Comparison of ENCODE assay signal across 8 mouse cellular contexts in genomic region chr11:60953803-60954202, GRCm38 (mm10). TPM values are rescaled to one million over a fixed set of nuclear protein-coding genes. Genes with fewer than 3 reads are reported as not detected.
DNase-seq lines count a peak whose midpoint lies in the region; ATAC-seq and TF ChIP-seq lines count a peak whose summit lies in the region.

No protein-coding gene starts in this region.

- H3K4me2 ChIP-seq in lung, embryonic 14.5 days = no peak overlapping the region

- TF ChIP-seq POLR2A in thymus, adult 2 months (IDR thresholded peaks at IDR 0.05; ENCODE audit: control insufficient read depth, extremely low read depth, insufficient read depth, low read length, poor library complexity) = no peak

- H3K27ac ChIP-seq in ES-E14 (ENCODE audit: insufficient read depth, low read depth, low read length, poor library complexity, severe bottlenecking) = no peak overlapping the region
- 0 out of 2 replicates have a peak overlapping the region, but pooled peaks have one; percentile 10 for H3K27ac ChIP-seq in lung, embryonic 14.5 days (ENCODE audit: low read depth)
- no peak overlapping the region for H3K27ac ChIP-seq in thymus, adult 2 months (ENCODE audit: control insufficient read depth, insufficient read depth, low read length)

- no peak overlapping the region for H3K4me3 ChIP-seq in ES-E14 (ENCODE audit: insufficient read depth in 1 of 2, low read depth in 1 of 2, low read length in 2 of 2, poor library complexity in 1 of 2, severe bottlenecking in 1 of 2)
- no peak overlapping the region for H3K4me3 ChIP-seq in lung, embryonic 14.5 days (ENCODE audit: low read depth, low read length)
- no peak overlapping the region for H3K4me3 ChIP-seq in thymus, adult 2 months (ENCODE audit: control insufficient read depth, insufficient read depth, low read length)

- H3K36me3 ChIP-seq in ES-E14 (ENCODE audit: control insufficient read depth, insufficient read depth, low read length, poor library complexity, severe bottlenecking) = peaks cover 22% of the 10 kb centered on the region
- peaks cover 26% of the 10 kb centered on the region for H3K36me3 ChIP-seq in lung, embryonic 14.5 days (ENCODE audit: insufficient read depth)
- H3K36me3 ChIP-seq in thymus, adult 2 months (ENCODE audit: control insufficient read depth, insufficient read depth, low read length) = 0 out of 2 replicates have a peak, but pooled peaks cover 5% of the 10 kb centered on the region

- peak; percentile 95 for ATAC-seq in frontal cortex, adult (ENCODE audit: low TSS enrichment)
- peak; percentile 77 to 93 for ATAC-seq in hematopoietic stem cell, adult 5-6 weeks (replicated peaks in 1 of 2; ENCODE audit: insufficient read depth in 1 of 2, low FRiP score in 2 of 2, low TSS enrichment in 1 of 2, low read depth in 1 of 2, poor library complexity in 2 of 2, severe bottlenecking in 2 of 2)
- peak; percentile 97 for ATAC-seq in lung, embryonic 14.5 days (ENCODE audit: insufficient read depth)

- H3K27me3 ChIP-seq in lung, embryonic 14.5 days (ENCODE audit: insufficient read depth, low read length) = no peaks in the 10 kb centered on the region
- no peaks in the 10 kb centered on the region for H3K27me3 ChIP-seq in thymus, adult 2 months (ENCODE audit: control insufficient read depth, insufficient read depth, low read length)

- in situ Hi-C loops in ES-E14 (cut with MboI; ENCODE audit: low sequenced_read_pairs in 2 of 2, unreplicated experiment in 2 of 2) = no loop called here

- 6% methylated on average over 15 of the region's 15 CpGs for WGBS in lung, embryonic 14.5 days
- WGBS in thymus, adult 2 months = 20% methylated on average over 15 of the region's 15 CpGs

- DNase-seq in ES-E14 (ENCODE audit: low read depth, low spot score) = peak; percentile 92
- peak; percentile 95 for DNase-seq in cerebellum, adult 9-10 months
- peak; percentile 70 for DNase-seq in layer of hippocampus, adult 9-10 months (ENCODE audit: low spot score)
- DNase-seq in lung, embryonic 14.5 days = peak; percentile 99
- peak; percentile 58 for DNase-seq in ovary, postnatal 10 days (ENCODE audit: low spot score)
- DNase-seq in thymus, adult 2 months = peak; percentile 70

- H3K9me3 ChIP-seq in ES-E14 (ENCODE audit: control insufficient read depth, insufficient read depth, low read depth, low read length) = no peaks in the 10 kb centered on the region
- no peaks in the 10 kb centered on the region for H3K9me3 ChIP-seq in lung, embryonic 14.5 days (ENCODE audit: low read depth, low read length)

- H3K4me1 ChIP-seq in ES-E14 (ENCODE audit: control insufficient read depth in 2 of 2, insufficient read depth in 2 of 2, low read length in 2 of 2, poor library complexity in 1 of 2) = peaks cover 0 to 4% of the 10 kb centered on the region in 2 experiments; a peak in 1 of 4 replicates
- H3K4me1 ChIP-seq in lung, embryonic 14.5 days (ENCODE audit: insufficient read depth) = no peaks in the 10 kb centered on the region
- no peaks in the 10 kb centered on the region for H3K4me1 ChIP-seq in thymus, adult 2 months (replicated peaks; ENCODE audit: control insufficient read depth, insufficient read depth, low read length)

- TF ChIP-seq CTCF in lung, embryonic 14.5 days (IDR thresholded peaks at IDR 0.05; ENCODE audit: low read depth) = peak; percentile 91
- 0 out of 2 replicates have a peak, but pooled peaks have one; percentile 52 for TF ChIP-seq CTCF in thymus, adult 2 months (IDR thresholded peaks at IDR 0.05; ENCODE audit: borderline replicate concordance, control insufficient read depth, extremely low read depth, insufficient read depth, low read length, poor library complexity)

- H3K9ac ChIP-seq in ES-E14 (ENCODE audit: insufficient read depth, low read depth, low read length, poor library complexity, severe bottlenecking) = no peak overlapping the region
- no peak overlapping the region for H3K9ac ChIP-seq in lung, embryonic 14.5 days

TF ChIP-seq in ES-E14, 5 proteins besides CTCF, POLR2A, EP300 and RAD21:
- TF ChIP-seq MAFK (IDR thresholded peaks at IDR 0.05; ENCODE audit: insufficient read depth, low read depth, low read length) (no peak), ZC3H11A (IDR thresholded peaks at IDR 0.05; ENCODE audit: borderline replicate concordance, low read depth, low read length) (peak; percentile 75), CHD2 (IDR thresholded peaks at IDR 0.05; ENCODE audit: low read depth, low read length) (no peak)

RNA-seq across cellular contexts. Expression of gene Map2k3, which starts 22.0 kb away (rescaled TPM):
- total RNA-seq in ES-E14 (2012; rRNA removed) = 26.9 and 30.3 TPM in 2 replicates
- total RNA-seq in hematopoietic stem cell, adult 5-6 weeks (2017) = 20.5 and 23.0 TPM in 2 replicates
- 100.0 and 102 TPM in 2 replicates for polyA plus RNA-seq in lung, embryonic 14.5 days (2014; fragmentation: Nextera tagmentation; extraction: Ambion mirVana)
- 30.9 and 33.1 TPM in 2 replicates for polyA plus RNA-seq in thymus, adult 2 months (2012; rRNA removed)

RNA-seq across cellular contexts. Expression of gene Natd1, which starts 39.3 kb away (rescaled TPM):
- total RNA-seq in ES-E14 (2012; rRNA removed) = 11.0 and 14.6 TPM in 2 replicates
- 1.8 and 2.1 TPM in 2 replicates for total RNA-seq in hematopoietic stem cell, adult 5-6 weeks (2017)
- 19.1 and 24.5 TPM in 2 replicates for polyA plus RNA-seq in lung, embryonic 14.5 days (2014; fragmentation: Nextera tagmentation; extraction: Ambion mirVana)
- polyA plus RNA-seq in thymus, adult 2 months (2012; rRNA removed) = 62.9 and 63.8 TPM in 2 replicates
